Mouse (Mus musculus): Measurements from ENCODE around the gene Tbc1d21.

The Tbc1d21 gene

DNA sequence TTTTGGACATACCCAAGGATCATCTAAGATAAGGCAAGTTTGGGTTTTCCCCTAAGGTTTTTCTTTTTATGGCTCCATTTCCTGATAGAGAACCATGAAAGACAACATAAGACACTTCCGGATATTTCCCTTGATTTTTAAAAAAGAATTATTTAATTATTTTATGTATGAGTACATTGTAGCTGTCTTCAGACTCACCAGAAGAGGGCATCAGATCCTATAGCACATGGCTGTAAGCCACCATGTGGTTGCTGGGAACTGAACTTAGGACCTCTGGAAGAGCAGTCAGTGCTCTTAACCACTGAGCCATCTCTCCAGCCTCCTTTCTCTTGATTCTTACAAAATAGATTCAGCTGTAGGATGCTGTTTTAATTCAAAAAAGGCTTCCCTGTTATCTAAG is 28.5 kb downstream of the Tbc1d21 start:
- no peak for DNase-seq (ENCODE audit: low spot score)

DNA sequence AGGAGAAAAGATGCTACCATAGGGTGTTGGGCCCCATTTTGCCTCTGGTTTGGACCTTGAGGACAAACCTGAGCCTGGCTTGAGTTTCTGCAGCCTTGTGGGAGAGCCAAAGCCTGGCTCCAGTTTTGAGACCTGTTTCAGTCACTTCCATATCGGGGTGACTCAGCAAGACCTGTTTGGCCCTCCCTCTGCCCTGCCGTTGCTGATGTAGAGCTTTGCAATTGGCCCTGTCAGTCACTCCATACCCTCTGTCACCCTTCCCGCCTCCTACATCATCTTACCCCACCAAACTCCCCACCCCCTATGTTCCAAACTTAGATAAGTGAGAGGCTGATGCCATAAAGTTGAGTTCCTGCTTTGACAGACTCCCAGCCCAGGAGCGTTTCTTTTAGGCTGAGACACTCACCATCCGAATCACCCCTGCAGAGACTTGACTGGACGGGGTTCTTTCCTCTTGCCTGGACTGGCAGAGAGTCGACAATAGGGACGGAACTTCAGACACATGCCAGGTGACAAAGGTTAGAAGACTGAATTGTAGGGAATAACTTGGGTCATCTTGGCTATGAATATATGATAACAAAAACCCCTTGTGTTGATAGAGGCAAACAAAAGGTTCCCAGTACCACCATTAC is 33.5 kb downstream of the Tbc1d21 start:
- no peak for DNase-seq (ENCODE audit: low spot score)

DNA sequence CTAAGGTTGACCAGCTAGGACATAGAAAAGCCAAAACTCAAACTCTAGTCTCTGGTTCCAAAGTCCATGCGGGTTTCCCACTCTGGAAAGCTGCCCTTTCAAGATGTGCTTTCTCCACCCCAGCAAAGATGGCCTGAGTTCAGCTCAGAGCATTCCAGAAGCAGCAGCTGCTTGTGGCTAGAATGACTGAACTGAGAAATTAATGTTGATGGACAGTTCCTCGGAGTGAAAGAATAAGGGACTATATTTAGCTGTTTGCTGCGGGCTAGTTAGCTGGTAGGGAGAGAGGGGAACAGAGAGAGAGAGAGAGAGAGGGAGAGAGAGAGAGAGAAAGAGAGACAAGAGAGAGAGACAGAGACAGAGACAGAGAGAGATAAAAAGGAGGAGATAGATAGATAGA is 39.0 kb downstream of the Tbc1d21 start:
- peak; percentile 24 for DNase-seq (ENCODE audit: low spot score)

DNA sequence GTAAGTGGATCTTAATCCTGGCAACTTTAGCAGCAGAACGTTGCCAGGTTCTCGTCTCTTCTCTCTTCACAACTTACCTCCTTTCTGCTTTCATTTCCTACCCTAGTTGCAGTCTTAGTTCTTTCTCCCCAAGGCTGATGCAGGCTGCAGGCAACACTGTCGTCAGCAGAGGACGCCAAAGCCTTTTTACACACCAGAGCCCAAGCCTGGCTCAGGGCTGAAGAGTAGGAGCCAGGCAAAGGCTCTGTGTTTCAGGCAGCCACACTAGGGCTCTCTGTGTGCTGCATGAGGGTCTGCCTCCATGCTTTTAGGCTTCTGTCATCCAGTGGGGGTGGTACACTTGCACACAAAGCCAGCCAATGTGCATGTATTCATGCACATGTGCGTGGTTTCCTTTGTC is 40.0 kb downstream of the Tbc1d21 start:
- peak; percentile 64 for DNase-seq (ENCODE audit: low spot score)

DNA sequence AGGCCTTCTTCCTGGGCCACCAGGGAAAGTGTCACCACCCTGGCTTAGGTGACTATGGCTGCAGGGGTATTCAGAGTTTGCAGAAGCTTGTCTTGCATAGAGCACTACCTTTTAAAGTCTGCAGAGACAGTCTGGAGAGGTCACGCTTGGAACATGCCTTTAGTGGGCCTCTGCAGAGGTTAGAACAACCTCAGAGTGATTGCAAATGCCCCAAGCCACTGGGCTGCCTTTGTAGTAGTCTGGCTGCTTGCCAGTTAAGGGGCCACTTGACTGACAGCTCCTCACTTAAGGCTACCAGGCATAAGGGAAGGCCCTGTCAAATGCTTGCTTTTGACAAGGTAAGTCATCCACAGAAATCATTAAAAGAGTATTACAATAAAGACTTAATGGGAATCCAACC is 42.9 kb downstream of the Tbc1d21 start:
- no peak for DNase-seq (ENCODE audit: low spot score)

DNA sequence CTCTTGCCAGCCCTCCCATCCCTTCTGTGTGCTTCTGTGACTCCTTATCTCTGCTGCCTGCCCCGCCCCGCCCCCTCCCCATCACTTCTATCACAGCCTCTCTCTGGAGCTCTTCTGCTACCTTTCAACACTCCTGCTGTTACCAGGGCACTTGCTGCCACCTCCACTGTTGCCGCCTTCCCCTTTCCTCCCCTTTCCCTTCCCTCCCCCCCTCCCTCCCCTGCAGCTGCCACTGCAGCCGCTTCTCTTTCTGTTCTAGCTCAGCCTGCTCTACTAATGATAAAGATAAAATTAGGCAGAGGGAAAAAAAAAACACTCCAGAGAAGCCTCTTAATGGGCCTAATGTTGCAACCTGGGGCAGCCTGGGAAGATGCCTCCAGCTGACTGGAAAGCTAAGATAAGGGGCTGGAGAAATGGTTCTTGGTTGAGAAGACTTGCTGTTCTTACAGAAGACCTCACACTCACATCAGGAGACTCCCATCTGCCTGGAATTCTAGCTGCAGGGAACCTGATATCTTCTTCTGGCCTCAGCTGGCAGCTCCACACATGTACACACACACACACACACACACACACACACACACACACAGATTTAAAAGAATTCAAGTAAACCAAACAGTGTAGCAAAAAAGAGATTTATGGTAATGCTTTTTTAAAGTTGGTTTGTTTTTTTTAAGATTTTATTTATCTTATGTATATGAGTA is 43.6 kb downstream of the Tbc1d21 start:
- peak; percentile 28 for DNase-seq (ENCODE audit: low spot score)

DNA sequence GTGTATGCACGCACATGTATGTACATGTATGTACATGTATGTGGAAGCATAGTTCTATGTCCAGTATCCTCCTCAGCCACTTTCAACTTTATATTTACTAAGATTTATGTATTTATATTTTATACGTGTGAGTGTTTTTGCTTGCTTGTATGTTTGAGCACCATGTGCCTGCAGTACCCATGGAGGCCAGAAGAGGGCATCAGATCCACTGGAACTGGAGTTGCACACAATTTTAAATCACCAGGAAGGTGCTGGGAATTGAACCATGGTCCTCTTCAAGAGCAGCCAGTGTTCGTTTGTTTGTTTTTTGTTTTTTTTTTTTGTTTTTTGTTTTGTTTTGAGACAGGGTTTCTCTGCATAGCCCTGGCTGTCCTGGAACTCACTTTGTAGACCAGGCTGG is 48.6 kb downstream of the Tbc1d21 start:
- DNase-seq (ENCODE audit: low spot score): no peak

DNA sequence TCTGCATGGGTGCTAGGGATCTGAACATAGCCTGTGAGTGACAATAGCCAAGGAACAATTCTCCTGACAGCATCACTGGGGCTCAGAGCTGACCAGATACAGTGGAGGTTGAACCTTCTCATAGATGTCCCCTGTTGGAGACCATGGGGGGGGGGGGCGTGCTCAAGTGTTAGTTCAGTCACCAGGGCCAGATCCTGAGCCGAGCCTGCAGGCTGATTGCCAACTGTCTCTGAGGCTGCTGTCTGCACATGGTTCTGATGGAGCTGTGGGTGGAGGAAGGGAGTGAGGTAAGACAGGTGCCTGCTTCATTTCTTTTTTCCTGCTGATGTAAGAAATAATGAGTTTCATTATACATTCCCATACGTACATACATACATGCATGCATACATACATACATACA is 51.9 kb downstream of the Tbc1d21 start:
- DNase-seq (ENCODE audit: low spot score): no peak

DNA sequence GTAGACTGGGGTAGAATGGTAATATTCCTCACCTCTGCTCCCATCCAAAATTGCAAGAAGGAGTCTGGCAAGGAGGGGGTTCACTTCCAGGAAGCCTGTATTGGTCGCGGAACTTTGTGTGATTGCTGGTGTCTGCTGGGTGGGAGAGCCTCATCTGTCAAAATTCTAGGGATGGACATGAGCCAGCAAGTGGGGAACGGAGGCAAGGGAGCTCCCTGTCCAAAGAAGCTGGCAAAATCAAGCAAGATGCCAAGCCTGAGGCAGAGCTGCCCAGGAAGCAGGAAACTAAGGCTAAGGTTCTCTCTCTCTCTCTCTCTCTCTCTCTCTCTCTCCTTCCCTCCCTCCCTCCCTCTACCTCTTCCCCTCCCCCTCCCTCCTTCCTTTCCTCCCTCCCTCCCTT is 52.9 kb downstream of the Tbc1d21 start:
- DNase-seq (ENCODE audit: low spot score): peak; percentile 76

DNA sequence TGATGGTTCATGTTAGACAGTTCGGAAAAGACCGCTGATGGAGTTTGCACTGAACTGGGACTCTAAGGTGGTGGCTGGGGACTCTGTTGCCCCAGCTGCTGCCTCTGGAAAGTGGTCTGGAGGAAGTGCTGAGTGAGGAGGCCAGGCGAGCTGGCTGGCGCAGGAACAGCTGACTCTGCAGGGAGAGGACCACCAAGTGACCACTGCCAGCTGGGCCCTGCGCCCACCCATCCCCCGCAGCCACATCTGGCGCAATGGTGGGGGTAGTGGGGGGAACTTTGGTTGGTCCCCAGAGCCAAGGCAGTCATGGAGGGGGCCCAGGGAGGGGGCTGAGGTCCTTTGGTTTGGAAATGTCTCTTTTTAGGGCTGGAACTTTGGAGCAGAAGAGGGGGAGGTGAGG is 53.5 kb downstream of the Tbc1d21 start:
- DNase-seq (ENCODE audit: low spot score): no peak

DNA sequence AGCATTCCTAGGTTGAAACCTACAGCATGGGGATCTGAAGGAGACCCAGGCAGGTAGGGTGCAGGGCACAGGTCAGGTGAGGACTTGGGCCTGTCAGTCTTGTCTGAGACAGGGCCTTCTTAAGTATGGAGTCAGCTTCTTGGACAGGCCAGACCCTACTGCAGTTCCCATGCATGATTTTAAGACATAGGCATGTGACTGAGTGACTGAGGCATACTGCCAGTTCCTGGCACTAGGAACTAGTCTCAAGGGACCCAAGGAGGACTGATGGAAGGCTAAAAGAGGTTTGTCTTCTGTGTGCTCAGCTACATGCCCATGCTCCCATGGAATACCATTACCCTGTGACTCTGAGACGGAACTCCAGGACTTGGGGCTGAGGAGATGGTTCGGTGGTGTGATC is 54.4 kb downstream of the Tbc1d21 start:
- DNase-seq (ENCODE audit: low spot score): peak; percentile 89

DNA sequence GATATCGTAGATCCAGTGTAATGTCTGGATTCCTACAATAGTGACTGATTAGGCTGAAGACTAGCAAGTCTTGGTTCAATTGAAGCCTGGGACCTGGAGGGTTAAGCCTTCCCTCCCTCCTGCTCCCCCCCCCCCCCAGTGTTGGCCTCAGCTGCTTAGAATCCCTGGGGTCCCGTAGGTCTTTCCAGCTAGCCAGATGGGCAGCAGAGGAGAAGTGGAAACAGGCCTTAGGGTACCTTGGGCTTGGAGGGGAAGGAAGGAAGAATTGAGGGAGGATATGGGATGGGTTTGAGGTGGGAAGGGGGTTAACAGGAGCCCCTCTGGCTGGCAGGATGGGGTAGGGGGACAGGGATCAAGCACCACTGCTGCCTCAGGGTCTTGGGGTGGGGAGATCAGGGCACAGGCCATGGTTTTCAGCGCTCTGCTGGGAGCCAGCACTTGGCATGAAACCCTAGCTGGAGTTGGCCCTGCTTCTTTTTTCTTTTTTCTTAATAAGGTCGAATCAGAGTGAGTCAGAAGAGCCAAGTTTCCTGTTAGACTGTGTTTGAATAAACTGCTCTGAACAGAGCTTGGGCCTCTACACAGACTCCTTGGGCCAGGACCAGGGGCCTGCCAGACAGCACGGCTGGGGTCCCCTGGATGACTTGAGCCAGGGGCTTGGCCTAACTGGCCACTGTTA is 55.4 kb downstream of the Tbc1d21 start:
- DNase-seq (ENCODE audit: low spot score): peak; percentile 85

DNA sequence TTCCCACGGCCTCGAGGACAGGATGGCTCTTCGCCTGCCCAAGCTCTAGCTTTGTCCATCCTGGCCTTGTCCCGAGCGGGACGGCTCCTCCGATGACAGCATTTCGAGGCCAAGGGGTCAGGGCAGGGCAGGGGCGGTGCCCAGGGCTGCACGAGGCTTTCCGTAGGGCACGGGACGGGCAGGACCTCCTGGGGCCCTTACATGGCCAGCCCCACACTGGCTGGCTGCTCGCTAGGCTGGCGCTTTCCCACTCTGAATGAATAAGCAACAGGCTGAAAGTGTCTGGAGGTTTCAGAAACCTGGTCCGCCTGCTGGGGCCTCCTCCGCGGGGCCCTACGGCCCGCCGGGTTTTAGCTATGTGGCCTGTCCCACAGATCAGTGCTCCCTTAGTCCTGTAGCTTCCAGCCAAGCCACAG is 57.3 kb downstream of the Tbc1d21 start, which contains the start of gene Loxl1:
Gene Loxl1, minus strand, starts transcription at position 243 of the 416 bp plus-strand sequence.
- peak; percentile 95 for DNase-seq (ENCODE audit: low spot score)

DNA sequence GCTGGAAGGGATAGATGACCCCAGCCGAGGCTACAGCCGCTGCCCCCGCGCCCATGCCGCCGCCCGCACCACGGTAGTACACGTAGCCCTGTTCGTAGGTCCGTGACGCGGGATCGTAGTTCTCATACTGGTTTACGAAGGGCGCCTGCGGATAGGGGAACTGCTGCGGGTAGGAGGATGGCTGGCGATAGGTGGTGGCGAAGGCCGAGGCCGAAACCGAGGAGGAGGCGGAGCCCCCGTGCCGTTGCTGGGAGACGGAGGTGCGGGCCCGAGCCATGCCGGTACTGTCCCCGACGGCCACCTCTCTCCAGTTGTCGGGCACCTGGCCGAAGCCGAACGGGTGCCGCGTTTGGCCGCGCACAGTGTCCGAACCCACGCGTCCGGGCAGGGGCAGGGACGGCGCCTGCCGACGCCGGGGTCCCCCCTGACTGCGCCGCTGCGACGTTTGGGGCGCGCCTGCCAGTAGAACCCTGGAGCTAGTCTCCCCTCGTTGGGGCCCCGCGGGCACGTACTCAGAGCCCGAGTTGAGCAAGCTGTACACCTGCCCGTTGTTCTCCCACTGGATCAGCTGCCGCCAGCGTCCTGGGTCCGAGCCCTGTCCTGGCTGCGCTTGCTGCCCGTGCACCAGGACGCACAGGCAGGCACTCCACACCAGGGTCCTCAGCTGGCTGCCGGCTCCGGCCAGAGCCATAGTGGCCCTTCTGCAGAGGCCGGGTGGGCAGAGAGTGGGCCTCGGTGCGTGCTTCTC is 57.9 kb downstream of the Tbc1d21 start:
- peak; percentile 66 for DNase-seq (ENCODE audit: low spot score)

DNA sequence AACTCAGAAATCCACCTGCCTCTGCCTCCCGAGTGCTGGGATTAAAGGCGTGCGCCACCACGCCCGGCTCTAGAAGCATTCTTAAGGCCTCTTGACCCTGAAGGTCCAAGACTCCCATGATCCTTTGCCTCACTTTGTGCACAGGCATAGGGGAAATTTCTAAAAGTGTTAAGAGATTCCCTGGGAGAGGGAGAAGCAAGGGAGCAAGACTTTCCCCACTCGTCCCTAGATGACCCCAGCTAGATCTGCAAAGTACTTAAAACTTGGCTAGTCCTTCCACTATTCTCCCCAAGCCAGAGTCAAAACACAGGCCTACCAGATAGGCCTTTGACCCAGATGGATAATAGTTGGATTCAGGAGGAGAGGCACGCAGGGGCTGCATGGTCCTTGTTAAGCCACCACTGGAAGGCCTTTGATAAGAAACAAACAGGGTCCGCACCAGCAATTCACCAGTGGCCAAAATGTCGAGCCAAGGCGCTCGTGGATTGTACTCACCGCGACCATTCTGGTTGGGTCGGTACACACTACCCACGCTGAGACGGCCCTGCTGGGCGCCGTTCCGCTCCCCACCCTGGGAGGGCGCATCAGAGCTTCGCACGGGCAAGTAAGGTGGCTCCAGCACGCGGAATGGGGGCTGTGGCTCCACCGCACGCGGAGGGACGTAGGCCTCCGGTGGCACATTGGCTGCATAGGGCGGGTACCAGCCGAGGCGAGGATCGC is 58.9 kb downstream of the Tbc1d21 start:
- DNase-seq (ENCODE audit: low spot score): peak; percentile 79

DNA sequence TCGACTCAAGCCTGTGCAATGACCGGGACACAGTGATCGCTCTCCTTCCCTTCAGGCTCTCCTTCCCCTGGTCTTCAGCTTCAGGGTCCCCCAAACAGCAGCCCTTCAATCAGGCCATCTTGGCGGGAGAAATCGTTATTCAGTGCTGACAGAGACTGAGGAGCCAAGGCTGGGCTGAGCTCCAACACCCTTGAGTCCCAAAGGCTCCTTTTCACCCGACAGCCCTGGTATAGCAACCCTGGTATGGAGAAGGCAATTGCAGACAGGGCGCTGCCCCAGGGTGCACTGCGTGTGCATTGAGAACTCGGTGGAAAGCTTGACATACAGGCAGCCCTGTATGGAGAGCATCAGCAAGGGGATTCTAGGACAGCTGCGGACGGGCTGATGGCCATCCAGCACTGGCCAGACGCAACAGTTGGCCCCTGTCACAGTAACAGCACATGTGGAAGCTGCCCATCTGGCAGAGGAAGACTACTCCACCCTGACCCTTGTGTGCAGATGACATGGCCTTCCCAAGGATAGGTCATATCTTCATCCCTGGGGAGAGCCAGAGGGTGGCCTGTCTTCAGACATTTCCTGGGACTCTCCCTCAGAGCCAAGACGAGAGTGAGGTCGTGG is 60.1 kb downstream of the Tbc1d21 start:
- DNase-seq (ENCODE audit: low spot score): peak; percentile 75
